ENCODE assay signal across 16 mouse cellular contexts in the genomic region with DNA sequence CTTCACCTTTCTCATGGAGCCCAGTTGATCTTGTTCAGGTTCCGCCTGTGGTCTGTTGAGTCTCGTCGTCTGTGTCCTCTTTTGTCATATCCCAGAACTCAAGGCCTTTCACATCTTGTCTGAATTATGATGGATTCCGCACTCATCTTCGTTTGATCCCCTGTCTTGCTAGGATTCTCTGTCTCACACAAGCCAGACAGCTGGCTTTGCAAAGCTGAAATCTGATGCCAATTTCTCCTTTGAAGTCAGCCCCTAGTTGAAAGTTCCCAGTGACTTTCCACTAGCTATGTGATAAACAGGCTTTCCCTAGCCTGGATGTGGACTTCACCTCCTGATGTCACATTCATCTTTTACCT. TPM values are rescaled to one million over a fixed set of nuclear protein-coding genes. Genes with fewer than 3 reads are reported as not detected.
DNase-seq lines count a peak whose midpoint lies in the region; ATAC-seq lines count a peak whose summit lies in the region.
"Had no signal": no experiment of that assay in that cellular context is flagged by ENCODE, and none has a peak within 500 bp of the region (broad histone marks: within the 10 kb centered on the region; RNA-seq: fewer than 3 reads in every experiment).

No protein-coding gene starts in this region.

- no peaks in the 10 kb centered on the region for H3K9me3 ChIP-seq in hindbrain, embryonic 16.5 days (ENCODE audit: control insufficient read depth, low read length)
- no peaks in the 10 kb centered on the region for H3K9me3 ChIP-seq in hindbrain, embryonic 10.5 days
- no peaks in the 10 kb centered on the region for H3K9me3 ChIP-seq in embryonic facial prominence, embryonic 12.5 days
- H3K9me3 ChIP-seq in limb, embryonic 12.5 days: no peaks in the 10 kb centered on the region
- H3K9me3 ChIP-seq: heart, embryonic 13.5 days; liver, embryonic 15.5 days had no signal

- no peaks in the 10 kb centered on the region for H3K27me3 ChIP-seq in hindbrain, embryonic 16.5 days (replicated peaks; ENCODE audit: control insufficient read depth, insufficient read depth, low read length)
- H3K27me3 ChIP-seq in hindbrain, embryonic 10.5 days (ENCODE audit: insufficient read depth, poor library complexity, severe bottlenecking): no peaks in the 10 kb centered on the region
- H3K27me3 ChIP-seq in embryonic facial prominence, embryonic 12.5 days: no peaks in the 10 kb centered on the region
- H3K27me3 ChIP-seq in limb, embryonic 12.5 days: no peaks in the 10 kb centered on the region; the same call in 1 of the 2 replicates
- H3K27me3 ChIP-seq: heart, embryonic 13.5 days; liver, embryonic 15.5 days had no signal

- 37% methylated on average over 5 of the region's 5 CpGs for WGBS in hindbrain, embryonic 16.5 days
- 32% methylated on average over 5 of the region's 5 CpGs for WGBS in hindbrain, embryonic 10.5 days
- 18% methylated on average over 5 of the region's 5 CpGs for WGBS in embryonic facial prominence, embryonic 12.5 days
- 14% methylated on average over 5 of the region's 5 CpGs for WGBS in limb, embryonic 12.5 days

- H3K4me3 ChIP-seq in hindbrain, embryonic 16.5 days (ENCODE audit: low read length): no peak overlapping the region
- no peak overlapping the region for H3K4me3 ChIP-seq in hindbrain, embryonic 10.5 days
- no peak overlapping the region for H3K4me3 ChIP-seq in embryonic facial prominence, embryonic 12.5 days
- no peak overlapping the region for H3K4me3 ChIP-seq in limb, embryonic 12.5 days (replicated peaks)
- H3K4me3 ChIP-seq: heart, embryonic 13.5 days; liver, embryonic 15.5 days had no signal

- no peak overlapping the region for H3K27ac ChIP-seq in hindbrain, embryonic 16.5 days (ENCODE audit: low read depth, low read length)
- no peak overlapping the region for H3K27ac ChIP-seq in hindbrain, embryonic 10.5 days
- peak overlapping the region; percentile 46; the same call in 1 of the 2 replicates for H3K27ac ChIP-seq in embryonic facial prominence, embryonic 12.5 days
- H3K27ac ChIP-seq in limb, embryonic 12.5 days: peak overlapping the region; percentile 47; the same call in 1 of the 2 replicates
- H3K27ac ChIP-seq: heart, embryonic 13.5 days; hindbrain, embryonic 14.5 days; liver, embryonic 15.5 days had no signal

- no peak for DNase-seq in hindbrain, embryonic 10.5 days (ENCODE audit: low spot score)
- peak; percentile 59 for DNase-seq in embryo, embryonic 10 days (ENCODE audit: low spot score)
- no peak for DNase-seq in left cerebral cortex, postnatal 36 days (ENCODE audit: low spot score in 2 of 2)
- no peak for DNase-seq in layer of hippocampus, adult 11-12 months (ENCODE audit: low spot score)
- DNase-seq: gastrocnemius, postnatal 10 days; thymus, postnatal 25 days had no signal

- no peak overlapping the region for H3K9ac ChIP-seq in hindbrain, embryonic 16.5 days (ENCODE audit: low read depth, low read length)
- H3K9ac ChIP-seq in embryonic facial prominence, embryonic 12.5 days: no peak overlapping the region
- H3K9ac ChIP-seq in limb, embryonic 12.5 days (replicated peaks): no peak overlapping the region
- H3K9ac ChIP-seq: heart, embryonic 13.5 days; hindbrain, embryonic 14.5 days; liver, embryonic 15.5 days had no signal

- no peak for ATAC-seq in hindbrain, embryonic 16.5 days
- ATAC-seq in embryonic facial prominence, embryonic 12.5 days (ENCODE audit: insufficient number of reproducible peaks, insufficient read depth, low FRiP score, low TSS enrichment): no peak
- ATAC-seq in limb, embryonic 12.5 days (ENCODE audit: insufficient number of reproducible peaks, insufficient read depth, low FRiP score, low TSS enrichment, low read depth): no peak

- no peaks in the 10 kb centered on the region for H3K36me3 ChIP-seq in hindbrain, embryonic 16.5 days (ENCODE audit: control insufficient read depth, insufficient read depth, low read length)
- no peaks in the 10 kb centered on the region for H3K36me3 ChIP-seq in hindbrain, embryonic 10.5 days
- no peaks in the 10 kb centered on the region for H3K36me3 ChIP-seq in embryonic facial prominence, embryonic 12.5 days
- no peaks in the 10 kb centered on the region for H3K36me3 ChIP-seq in limb, embryonic 12.5 days
- H3K36me3 ChIP-seq: heart, embryonic 13.5 days; liver, embryonic 15.5 days had no signal

- intact Hi-C loops in left cerebral cortex, postnatal 36 days (cut with DNase I): no loop called here

- peak overlapping the region; percentile 5; the same call in 1 of the 2 replicates for H3K4me2 ChIP-seq in hindbrain, embryonic 16.5 days (ENCODE audit: low read length)
- H3K4me2 ChIP-seq in embryonic facial prominence, embryonic 12.5 days (replicated peaks): peak overlapping the region; percentile 22
- peak overlapping the region; percentile 13; the same call in 1 of the 2 replicates for H3K4me2 ChIP-seq in limb, embryonic 12.5 days
- H3K4me2 ChIP-seq: heart, embryonic 13.5 days; hindbrain, embryonic 14.5 days; liver, embryonic 15.5 days had no signal

- peaks cover 5% of the 10 kb centered on the region for H3K4me1 ChIP-seq in hindbrain, embryonic 16.5 days (ENCODE audit: control insufficient read depth, insufficient read depth, low read depth, low read length)
- peaks cover 12% of the 10 kb centered on the region for H3K4me1 ChIP-seq in hindbrain, embryonic 10.5 days (replicated peaks)
- peaks cover 6% of the 10 kb centered on the region for H3K4me1 ChIP-seq in embryonic facial prominence, embryonic 12.5 days
- peaks cover 12% of the 10 kb centered on the region; the same call in 1 of the 2 replicates for H3K4me1 ChIP-seq in limb, embryonic 12.5 days (replicated peaks)
- H3K4me1 ChIP-seq: heart, embryonic 13.5 days; liver, embryonic 15.5 days had no signal

RNA-seq across cellular contexts. Expression of gene Tnfsf4, which starts 14.8 kb away (rescaled TPM):
- not detected in 2 replicates for polyA plus RNA-seq in hindbrain, embryonic 16.5 days (2015; fragmentation: Nextera tagmentation; extraction: Ambion mirVana)
- 0.09 TPM in 1 of 2 replicates, not detected in the other for polyA plus RNA-seq in hindbrain, embryonic 10.5 days (2016; fragmentation: Nextera tagmentation; extraction: Ambion mirVana)
- polyA plus RNA-seq in embryonic facial prominence, embryonic 12.5 days (2016; fragmentation: Nextera tagmentation; extraction: Ambion mirVana): not detected in 2 replicates
- not detected in 2 replicates for polyA plus RNA-seq in limb, embryonic 12.5 days (2016; fragmentation: Nextera tagmentation; extraction: Ambion mirVana)
- total RNA-seq in left cerebral cortex, postnatal 36 days (2021): not detected
- total RNA-seq: adrenal gland, adult 18-20 months; gastrocnemius, postnatal 10 days; left cerebral cortex, adult 8-10 months had no signal
- polyA plus RNA-seq: heart, embryonic 13.5 days; large intestine, adult 2 months; liver, embryonic 15.5 days; stomach, embryonic 14.5 days had no signal

Comparison
In these comparisons a context has a peak if more than half of its experiments do, and no peak if none do; other contexts are left out.
1. H3K27ac ChIP-seq: peak in embryonic facial prominence, embryonic 12.5 days (single experiment) and limb, embryonic 12.5 days (single experiment); none in hindbrain, embryonic 16.5 days (single experiment) and hindbrain, embryonic 10.5 days (single experiment).
2. Peak in every context shown above with its lines, with median percentiles within 50 percentile points of each other: H3K4me2 ChIP-seq.